Mouse (Mus musculus) heart, adult 9 months (tissue): ENCODE data around the gene Tgfb2.

ENCODE experiments used
- DNase-seq, 2 experiments: peaks; one replicate each; pipeline ENCODE4 v3.0.0; 2022; ENCODE audit warnings: low spot score in 2 of 2

Gene Tgfb2

GRCm38 (mm10) chr1:186705915-186706248, at the start of gene Tgfb2:
TSS of gene Tgfb2 (minus strand) at chr1:186705989.
- peak; percentile 39 to 42 for DNase-seq

GRCm38 (mm10) chr1:186749675-186750283, 44.0 kb upstream of the Tgfb2 start:
- no peak for DNase-seq

GRCm38 (mm10) chr1:186748724-186749653, 43.2 kb upstream of the Tgfb2 start, which contains the start of gene Rrp15:
TSS of gene Rrp15 (minus strand) at chr1:186749358.
- peak; percentile 67 to 78 for DNase-seq

GRCm38 (mm10) chr1:186739828-186740227, 34.0 kb upstream of the Tgfb2 start:
- DNase-seq, result no peak

GRCm38 (mm10) chr1:186735537-186735936, 29.7 kb upstream of the Tgfb2 start:
- no peak for DNase-seq

DNA sequence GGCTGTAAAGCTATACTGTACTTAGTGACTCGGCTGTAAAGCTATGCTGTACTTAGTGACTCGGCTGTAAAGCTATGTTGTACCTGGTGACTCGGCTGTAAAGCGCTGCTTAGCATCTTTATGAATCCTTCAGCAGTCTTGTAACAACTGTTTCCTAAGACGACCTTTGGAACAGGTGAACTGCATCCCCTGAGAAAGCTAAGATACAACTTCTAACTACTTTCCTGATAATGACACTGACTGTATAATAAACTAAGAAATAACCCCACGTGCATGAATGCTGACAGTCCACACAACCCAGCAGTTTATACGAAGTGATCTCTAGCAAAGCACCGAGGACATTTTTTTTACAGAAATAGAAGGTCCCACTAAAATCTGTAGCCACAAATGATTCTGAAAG, 27.3 kb upstream of the Tgfb2 start:
- no peak for DNase-seq

DNA sequence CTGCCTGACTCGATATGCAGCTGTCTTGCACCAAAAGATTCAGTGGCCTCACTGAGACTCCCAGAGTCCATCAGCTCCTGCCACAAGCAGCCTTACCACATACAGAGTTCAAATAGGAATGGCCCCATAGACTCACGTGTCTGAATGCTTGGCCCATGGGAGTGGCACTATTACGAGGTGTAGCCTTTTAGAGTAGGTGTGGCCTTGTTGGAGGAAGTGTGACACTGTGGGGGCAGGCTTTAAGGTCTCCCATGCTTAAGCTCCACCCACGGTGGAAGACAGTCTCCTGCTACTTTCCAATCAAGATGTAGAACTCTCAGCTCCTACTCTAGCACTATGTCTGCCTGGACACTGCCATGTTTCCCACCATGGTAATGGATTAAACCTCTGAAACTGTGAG, 23.0 kb upstream of the Tgfb2 start:
- no peak for DNase-seq

DNA sequence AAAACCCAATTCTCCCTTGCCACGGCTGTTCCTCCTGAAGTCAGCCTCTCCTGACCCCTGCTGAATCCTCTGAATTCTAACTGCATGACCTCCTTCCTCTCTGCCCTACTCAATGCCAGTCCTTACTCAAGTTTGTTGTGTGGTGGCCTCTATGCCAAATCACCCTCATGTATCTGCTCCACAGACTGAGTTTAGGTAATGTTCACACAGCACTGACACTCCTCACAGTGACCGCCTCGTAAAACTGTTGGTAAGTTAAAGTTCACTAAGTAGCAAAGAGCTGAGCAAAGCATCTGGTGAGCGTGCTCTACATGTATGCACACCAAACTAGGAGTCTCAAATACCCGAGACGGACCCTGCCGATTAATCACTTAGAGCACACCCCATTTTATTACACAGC, 20.3 kb upstream of the Tgfb2 start:
- no peak for DNase-seq

DNA sequence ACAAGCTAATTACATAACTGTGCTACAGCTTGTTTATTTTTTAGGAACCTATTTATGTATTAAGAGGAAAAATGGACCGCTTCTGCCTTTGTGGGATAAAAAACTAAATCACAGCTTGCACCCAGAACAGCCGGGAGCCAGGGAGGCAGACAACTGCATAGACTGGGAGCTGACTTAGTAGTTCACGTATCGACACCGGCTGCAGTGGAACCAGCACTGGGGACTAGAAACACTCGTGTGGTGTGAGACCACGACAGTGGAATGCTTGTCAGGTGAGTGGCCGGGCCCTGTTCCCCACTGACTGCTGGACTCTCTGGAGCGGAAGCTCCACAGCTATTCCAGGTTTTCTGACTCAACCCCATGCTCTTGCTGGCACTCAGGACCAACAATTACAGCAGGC, 16.5 kb upstream of the Tgfb2 start:
- no peak for DNase-seq

DNA sequence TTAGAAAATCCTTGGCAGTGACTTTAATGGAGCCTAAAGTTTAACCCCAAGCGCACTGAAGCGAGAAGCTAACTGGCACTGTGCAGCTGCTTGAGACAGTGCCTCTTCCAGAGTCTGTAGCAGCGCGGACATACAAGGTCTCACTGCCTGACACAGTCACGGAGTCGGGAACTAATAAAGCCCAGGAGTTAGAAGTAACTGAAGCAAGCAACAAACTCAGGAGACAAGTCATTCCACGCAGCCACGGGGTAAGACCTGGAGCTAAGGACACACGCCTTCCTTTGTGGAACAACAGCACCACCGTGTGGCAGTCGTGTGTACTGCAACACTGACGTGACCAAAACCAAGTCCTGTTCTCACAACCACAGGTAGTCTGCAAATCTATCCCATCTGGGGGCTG, 16.1 kb upstream of the Tgfb2 start:
- peak in 1 of 2 experiments; percentile 79 for DNase-seq

- DNase-seq, result no peak
Measured at GRCm38 (mm10) chr1:186721166-186721565, 15.4 kb upstream of the Tgfb2 start.

GRCm38 (mm10) chr1:186719708-186720107, 13.9 kb upstream of the Tgfb2 start:
- DNase-seq, result no peak

GRCm38 (mm10) chr1:186718881-186719280, 13.1 kb upstream of the Tgfb2 start:
- no peak for DNase-seq

DNA sequence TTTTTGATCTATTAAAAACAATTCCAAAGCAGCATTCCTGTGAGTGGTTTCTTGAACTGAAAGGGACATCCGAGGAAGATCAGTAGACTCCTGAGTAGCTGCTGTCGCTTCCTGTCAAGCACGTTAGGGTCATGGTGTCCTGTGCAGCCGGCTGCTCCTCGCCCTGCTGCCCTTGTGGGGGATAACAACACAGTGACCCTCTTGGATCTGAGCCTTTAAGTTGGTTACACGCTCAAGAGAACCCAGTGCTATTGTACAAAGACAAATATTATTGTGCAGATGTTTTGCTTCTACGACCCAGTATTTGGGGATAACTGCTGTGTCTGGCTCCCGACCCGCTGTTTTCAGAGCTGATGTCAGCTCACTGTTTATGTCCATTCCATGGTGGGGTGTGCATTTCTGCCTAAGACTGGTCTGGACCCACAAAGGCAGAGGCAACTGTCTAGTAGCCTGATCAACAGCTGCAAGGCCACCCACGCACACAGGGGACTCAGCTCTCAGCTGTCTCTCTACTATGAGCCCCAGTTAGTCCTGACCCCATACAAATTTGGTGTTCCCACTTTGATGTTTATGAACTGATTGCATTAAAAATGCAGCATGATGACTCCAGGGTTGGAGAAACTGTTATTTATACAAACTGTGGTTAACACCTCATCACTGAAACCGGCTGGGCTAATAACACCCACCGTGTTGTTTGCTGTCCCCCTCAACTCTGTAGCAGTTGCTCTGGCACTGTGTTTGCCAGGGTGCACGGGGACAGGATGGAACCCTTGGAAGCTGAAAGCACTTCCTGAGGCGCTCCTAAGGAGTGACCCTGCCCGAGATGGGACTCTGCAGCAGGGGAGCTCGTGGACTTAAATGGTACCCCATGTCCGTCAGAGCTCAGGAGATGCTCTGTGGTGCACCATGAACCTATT, 9.4 kb upstream of the Tgfb2 start:
- DNase-seq, result no peak

- DNase-seq, result no peak
Measured at GRCm38 (mm10) chr1:186714215-186714614, 8.4 kb upstream of the Tgfb2 start.

- peak in 1 of 2 experiments; percentile 29 for DNase-seq
Measured at GRCm38 (mm10) chr1:186712802-186713471, 7.1 kb upstream of the Tgfb2 start.

DNA sequence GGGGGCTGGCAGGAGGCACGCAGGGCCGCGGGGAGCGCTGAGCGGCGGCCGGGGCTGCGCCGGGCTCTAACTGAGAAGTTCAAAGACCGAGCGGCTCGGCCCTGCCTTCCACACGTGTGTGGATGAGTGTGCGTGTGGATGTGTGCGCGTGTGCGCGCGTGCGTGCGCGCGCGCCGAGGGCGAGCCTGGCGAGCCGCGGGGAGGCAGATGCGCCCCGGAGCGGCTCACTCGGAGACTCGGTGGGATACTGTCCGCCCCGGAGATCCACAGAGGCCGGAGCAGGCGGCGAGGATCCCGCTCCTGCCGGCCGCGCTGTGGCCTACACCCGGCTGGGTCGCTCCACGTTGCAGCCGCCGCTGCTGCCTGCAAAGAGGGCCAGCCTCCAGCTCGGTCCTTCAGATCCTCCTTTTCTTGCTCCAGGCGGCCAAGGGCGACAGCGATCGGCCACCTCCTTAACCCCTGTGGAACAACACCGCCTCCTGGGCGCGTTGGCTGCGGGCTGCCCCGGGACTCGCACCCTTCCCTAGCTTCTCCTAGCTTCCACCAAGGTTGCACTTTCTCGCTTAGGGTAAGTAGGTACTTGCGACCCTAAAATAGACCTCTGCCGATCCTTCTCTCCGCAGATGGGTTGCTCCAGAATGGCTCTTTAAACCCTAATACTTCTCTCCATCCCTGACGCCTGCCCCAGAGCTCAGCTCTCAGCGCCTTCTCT, 430 bp downstream of the Tgfb2 start:
- peak; percentile 67 to 76 for DNase-seq

GRCm38 (mm10) chr1:186703980-186704701, 1.6 kb downstream of the Tgfb2 start:
- DNase-seq, result peak in 1 of 2 experiments; percentile 34

- no peak for DNase-seq
Measured at GRCm38 (mm10) chr1:186703256-186703979, 2.4 kb downstream of the Tgfb2 start.
